Mouse (Mus musculus): ENCODE measurements around the gene Milr1.
A peak's percentile ranks its signal among the peaks of the same experiment; 100 is the strongest.

DNA sequence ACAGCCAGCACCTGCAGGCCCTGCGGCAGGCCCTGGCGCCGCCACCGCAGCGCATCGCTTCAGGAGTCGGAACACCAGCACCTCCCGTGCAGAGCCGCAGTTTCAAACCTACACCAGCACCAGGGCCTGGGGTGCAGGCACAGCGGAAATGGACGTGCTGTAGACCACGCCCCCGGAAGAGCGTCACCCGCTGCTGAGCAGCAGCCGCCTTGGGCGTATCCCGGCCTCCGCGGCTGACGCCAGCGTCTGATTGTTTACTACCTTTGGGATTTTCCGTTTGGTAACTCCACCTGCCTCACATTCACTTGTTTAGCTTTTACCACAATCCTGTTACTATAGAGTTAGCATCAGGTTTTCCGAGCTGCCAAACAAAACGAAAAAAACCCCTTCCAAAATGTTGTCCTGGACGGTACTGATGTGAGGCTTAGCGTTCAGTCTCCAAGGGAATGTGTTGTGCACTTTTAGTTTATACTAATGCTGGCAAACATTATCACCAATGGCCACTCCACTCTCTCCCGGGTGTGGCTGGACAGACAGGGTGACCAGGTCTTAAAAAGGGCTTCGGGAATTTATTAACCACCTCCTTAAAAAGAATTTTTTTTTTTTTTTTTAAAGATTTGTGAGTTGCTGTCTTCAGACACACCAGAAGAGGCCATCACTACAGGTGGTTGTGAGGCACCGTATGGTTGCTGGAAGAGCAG lies 28.5 kb downstream of the Milr1 start, which contains the start of gene Polg2:
- TF ChIP-seq POLR2A (IDR thresholded peaks at IDR 0.05; ENCODE audit: borderline replicate concordance, extremely low read depth, low read depth, low read length) (peak; percentile 97), CTCF (IDR thresholded peaks at IDR 0.05; ENCODE audit: insufficient read depth, low read length) (no peak)

Measured in lung, adult 2 months (tissue).